Mouse (Mus musculus): ENCODE results near the gene Abca9. TPM values are rescaled to one million over a fixed set of nuclear protein-coding genes. Genes with fewer than 3 reads are reported as not detected.

Gene Abca9
- polyA plus RNA-seq, 1 experiment from 2014 or later: 2.8 TPM

DNA sequence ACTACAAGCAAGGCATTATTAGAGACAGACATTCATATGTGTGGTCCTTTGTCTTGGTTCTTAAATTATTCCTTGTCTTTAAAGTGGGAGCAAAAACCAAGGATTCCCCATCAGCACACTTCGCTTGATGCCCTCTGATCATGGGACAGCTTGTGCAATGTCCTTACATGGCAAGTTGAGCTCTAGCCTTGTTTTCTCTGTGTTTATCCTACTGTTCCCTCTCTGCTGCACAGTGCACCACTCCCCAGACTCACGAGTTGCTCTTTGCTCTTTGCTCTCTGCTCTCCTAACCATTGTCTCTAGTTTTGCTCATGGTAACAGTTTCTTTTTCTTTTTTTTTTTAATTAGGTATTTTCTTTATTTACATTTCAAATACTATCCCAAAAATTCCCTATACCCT is 107.9 kb downstream of the Abca9 start:
- H3K9me3 ChIP-seq (replicated peaks): no peaks in the 10 kb centered on the region
- H3K27me3 ChIP-seq (replicated peaks): no peaks in the 10 kb centered on the region
- no peak overlapping the region for H3K9ac ChIP-seq (replicated peaks)
- no peaks in the 10 kb centered on the region for H3K4me1 ChIP-seq
- no peak for ATAC-seq (ENCODE audit: low FRiP score)
- no peak overlapping the region for H3K27ac ChIP-seq (replicated peaks)
- H3K4me3 ChIP-seq (replicated peaks): no peak overlapping the region
- no peaks in the 10 kb centered on the region for H3K36me3 ChIP-seq
- WGBS: 81% methylated on average over 2 of the region's 2 CpGs
- no peak overlapping the region for H3K4me2 ChIP-seq

- WGBS: 89% methylated on average over 3 of the region's 3 CpGs
- H3K36me3 ChIP-seq: no peaks in the 10 kb centered on the region
Observed at GRCm38 (mm10) chr11:110053681-110054080, 114.3 kb downstream of the Abca9 start.

More at GRCm38 (mm10) chr11:110053681-110054080, 114.3 kb downstream of the Abca9 start:
- Histone ChIP-seq H3K9ac (replicated peaks) (no peak overlapping the region), H3K4me3 (replicated peaks) (no peak overlapping the region), H3K4me1 (no peaks in the 10 kb centered on the region), H3K4me2 (no peak overlapping the region), H3K9me3 (replicated peaks) (no peaks in the 10 kb centered on the region; the same call in 1 of the 2 replicates), H3K27me3 (replicated peaks) (no peaks in the 10 kb centered on the region), H3K27ac (replicated peaks) (no peak overlapping the region)
- no peak for ATAC-seq (ENCODE audit: low FRiP score)

Other genes starting within 250 kb of the Abca9 start
- gene Abca8b, start 172.4 kb downstream of the Abca9 start, polyA plus RNA-seq (2015; fragmentation: Nextera tagmentation; extraction: Ambion mirVana): 1.4 TPM in 2 replicates
- gene Abca8a, start 72.2 kb downstream of the Abca9 start, polyA plus RNA-seq (2015; fragmentation: Nextera tagmentation; extraction: Ambion mirVana): 2.6 and 4.1 TPM in 2 replicates
- 0.22 and 0.47 TPM in 2 replicates for gene Abca6, start 83.6 kb upstream of the Abca9 start, polyA plus RNA-seq (2015; fragmentation: Nextera tagmentation; extraction: Ambion mirVana)
- gene Abca5, start 169.5 kb upstream of the Abca9 start, polyA plus RNA-seq (2015; fragmentation: Nextera tagmentation; extraction: Ambion mirVana): 10.6 and 11.0 TPM in 2 replicates
- 19.7 and 20.7 TPM in 2 replicates for gene Map2k6, start 230.9 kb upstream of the Abca9 start, polyA plus RNA-seq (2015; fragmentation: Nextera tagmentation; extraction: Ambion mirVana)